Mouse (Mus musculus) E14TG2a.4 (cell line): ENCODE results near the gene Togaram1.

Source experiments
- H3K27me3 ChIP-seq: 2 replicates; pipeline ENCODE4 v1.6.1; 2014; ENCODE audit warnings: low read length, control low read depth; ENCODE audit not compliant: insufficient read depth
- H3K36me3 ChIP-seq: 2 replicates; pipeline ENCODE4 v1.6.1; 2014; ENCODE audit warnings: low read length, control low read depth; ENCODE audit not compliant: insufficient read depth
- H3K4me1 ChIP-seq: replicated peaks from 2 replicates; pipeline ENCODE4 v1.6.1; 2014; ENCODE audit warnings: low read depth, low read length, control low read depth
- H3K4me3 ChIP-seq: replicated peaks from 2 replicates; pipeline ENCODE4 v1.5.1; 2014; ENCODE audit warnings: mild to moderate bottlenecking, low read length
- H3K9me3 ChIP-seq: 2 replicates; pipeline ENCODE4 v1.6.1; 2014; ENCODE audit warnings: low read length, control low read depth
- CTCF ChIP-seq: conservative IDR thresholded peaks from 2 replicates; pipeline ENCODE4 v1.5.1; 2014; ENCODE audit warnings: low read length
- NANOG ChIP-seq: IDR thresholded peaks from 2 replicates; pipeline ENCODE4 v1.6.1; 2014; ENCODE audit warnings: borderline replicate concordance, low read length, mixed read lengths
- POU5F1 ChIP-seq: IDR thresholded peaks from 2 replicates; pipeline ENCODE4 v1.6.1; 2014; ENCODE audit warnings: low read length, borderline replicate concordance

The Togaram1 gene

DNA sequence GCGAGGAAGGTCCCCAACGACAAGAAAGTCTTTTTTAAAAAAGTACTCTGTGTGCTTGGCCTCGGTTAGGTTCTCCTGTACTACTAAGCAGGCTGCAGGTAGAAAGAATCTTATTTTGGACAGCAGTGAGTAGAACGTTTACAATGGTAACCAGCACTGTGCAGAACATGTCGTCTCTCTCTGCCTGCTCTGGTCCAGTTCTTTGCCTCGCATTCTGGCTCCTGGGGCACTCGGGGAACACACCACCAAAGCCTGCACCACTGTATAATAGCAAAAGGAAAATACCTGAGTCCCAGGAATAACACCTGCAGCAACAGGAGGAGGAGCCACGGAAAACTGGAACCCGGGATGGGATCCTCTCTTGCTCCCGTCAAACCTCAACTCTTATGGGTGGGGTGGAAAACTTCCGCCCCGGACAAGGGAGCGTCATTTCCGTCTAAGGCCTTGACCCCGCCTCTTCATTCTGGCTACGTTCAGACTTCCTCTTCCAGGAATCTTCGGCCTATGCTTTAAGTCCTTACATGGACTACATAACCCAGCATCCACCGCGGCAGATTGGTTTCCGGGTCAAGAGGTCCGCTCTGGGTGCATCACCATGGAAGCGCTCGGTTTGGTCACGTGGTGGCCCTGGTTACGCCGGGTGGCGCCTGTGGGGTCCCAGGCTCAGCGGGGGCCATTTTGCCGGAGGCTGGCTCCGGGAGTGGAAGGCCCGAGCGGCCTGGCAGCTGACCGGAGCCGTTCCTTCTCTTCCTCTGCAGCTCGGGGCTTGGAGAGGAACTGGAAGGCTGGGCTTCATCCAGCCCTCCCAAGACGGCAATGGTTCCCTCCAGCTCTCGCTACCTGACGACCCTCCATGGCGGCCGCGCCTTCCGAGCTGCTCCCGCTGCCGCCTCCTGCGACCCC, at the start of gene Togaram1, which contains the start of gene Klhl28:
Gene Togaram1 (plus strand): TSS at position 681 of the 903 bp plus-strand sequence.
Gene Klhl28 (minus strand): TSS at position 411 of the 903 bp plus-strand sequence.
- Histone ChIP-seq H3K27me3 (no peaks in the 10 kb centered on the region), H3K4me3 (peak within 1 kb of the TSS; percentile 95), H3K36me3 (peaks cover 17% of the 10 kb centered on the region), H3K4me1 (peaks cover 24% of the 10 kb centered on the region), H3K9me3 (peaks cover 19% of the 10 kb centered on the region)
- TF ChIP-seq NANOG (no peak), POU5F1 (no peak), CTCF (no peak)

DNA sequence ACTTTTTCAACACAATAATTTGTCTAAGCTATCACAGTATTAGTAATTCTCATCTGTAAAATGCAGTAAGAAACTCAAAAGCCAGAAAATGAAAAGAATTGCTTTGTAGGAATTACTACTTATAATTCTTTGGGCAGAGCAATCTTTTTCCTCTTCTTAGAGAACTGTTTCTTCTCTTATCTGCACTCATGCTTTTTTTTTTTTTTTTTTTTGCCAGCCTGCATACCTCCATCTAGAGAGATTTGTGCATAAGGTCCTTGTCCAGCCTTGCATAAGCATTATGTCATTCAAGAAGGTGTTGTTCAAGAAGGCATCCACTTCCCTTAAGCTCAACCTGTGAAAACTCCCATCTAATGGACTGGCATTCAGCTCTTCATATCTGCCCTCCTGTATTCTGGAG, 48.9 kb upstream of the Togaram1 start:
- Histone ChIP-seq H3K36me3 (no peaks in the 10 kb centered on the region; the same call in 1 of the 2 replicates), H3K4me3 (no peak overlapping the region), H3K9me3 (no peaks in the 10 kb centered on the region), H3K27me3 (peaks cover 5% of the 10 kb centered on the region), H3K4me1 (peaks cover 9% of the 10 kb centered on the region)
- TF ChIP-seq NANOG (no peak), POU5F1 (no peak), CTCF (no peak)

DNA sequence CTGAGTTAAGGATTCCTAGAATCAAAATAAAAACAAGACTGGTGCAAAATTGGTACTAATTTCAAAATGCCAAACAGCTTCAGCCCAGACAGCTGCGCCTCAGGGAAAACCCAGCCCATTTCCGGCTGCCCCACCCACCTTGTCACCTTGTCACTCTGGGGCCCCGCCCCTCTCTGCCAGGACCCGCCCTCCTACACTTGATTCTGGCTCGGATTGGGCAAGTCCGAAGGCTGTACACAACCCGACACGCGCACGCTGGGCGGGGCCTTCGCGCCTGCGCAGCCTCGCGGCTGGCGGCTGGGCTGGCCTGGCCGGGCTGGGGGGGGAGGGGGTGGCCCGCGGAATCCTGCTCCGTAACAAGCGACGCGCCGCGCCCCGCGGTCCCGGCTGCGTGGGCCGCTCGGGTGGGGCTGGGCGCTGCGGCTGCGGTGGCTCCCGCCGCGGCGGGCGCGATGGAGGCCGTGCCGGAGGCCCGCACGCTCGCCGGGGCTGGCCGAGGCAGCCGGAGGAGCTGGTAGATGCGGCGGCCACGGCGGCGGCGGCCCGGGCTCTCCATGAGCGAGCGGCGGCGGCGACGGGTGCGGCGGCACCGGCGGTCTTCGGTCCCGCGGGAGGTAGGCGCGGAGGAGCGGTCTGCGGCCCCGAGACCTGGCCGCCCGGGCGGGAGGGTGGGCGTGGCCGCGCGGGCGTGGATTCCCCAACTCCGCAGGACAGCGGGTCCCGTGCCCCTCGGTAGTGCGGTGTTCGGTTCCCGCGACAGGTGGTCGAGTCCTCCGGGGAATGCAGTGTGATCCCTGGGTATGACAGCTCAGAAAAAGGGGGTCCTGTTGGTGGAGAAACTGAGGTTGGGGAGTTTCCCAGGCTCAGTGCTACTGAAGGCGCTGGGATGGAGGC, 47.8 kb upstream of the Togaram1 start, which contains the start of gene Gm527:
Gene Gm527 (plus strand): TSS at position 329 of the 894 bp plus-strand sequence.
- Histone ChIP-seq H3K36me3 (peaks cover 3% of the 10 kb centered on the region), H3K9me3 (no peaks in the 10 kb centered on the region), H3K4me1 (peaks cover 9% of the 10 kb centered on the region), H3K27me3 (peaks cover 5% of the 10 kb centered on the region), H3K4me3 (peak within 1 kb of the TSS; percentile 82)
- TF ChIP-seq CTCF = no peak
- TF ChIP-seq POU5F1 = no peak
- no peak for TF ChIP-seq NANOG

DNA sequence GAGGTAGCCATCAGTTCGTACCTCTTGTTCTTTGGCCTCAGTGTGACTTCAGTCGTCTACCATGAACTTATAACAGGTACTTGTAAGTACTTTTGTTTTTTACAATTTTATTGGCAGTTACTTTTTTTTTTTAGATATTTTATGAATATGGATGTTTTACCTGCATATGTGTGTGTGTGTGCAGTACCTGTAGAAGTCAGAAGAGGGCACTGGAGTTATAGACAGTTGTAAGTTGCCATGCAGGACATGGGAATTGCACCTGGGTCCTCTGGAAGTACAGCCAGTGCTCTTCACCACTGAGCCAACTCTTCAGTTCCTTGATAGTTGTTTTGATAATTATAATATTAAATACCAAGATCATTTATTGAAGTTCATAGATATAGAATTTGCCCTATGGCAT, 28.1 kb upstream of the Togaram1 start:
- Histone ChIP-seq H3K36me3 (no peaks in the 10 kb centered on the region), H3K9me3 (no peaks in the 10 kb centered on the region), H3K4me1 (no peaks in the 10 kb centered on the region), H3K4me3 (no peak overlapping the region), H3K27me3 (no peaks in the 10 kb centered on the region; the same call in 1 of the 2 replicates)
- TF ChIP-seq NANOG (no peak), CTCF (peak; percentile 48)

DNA sequence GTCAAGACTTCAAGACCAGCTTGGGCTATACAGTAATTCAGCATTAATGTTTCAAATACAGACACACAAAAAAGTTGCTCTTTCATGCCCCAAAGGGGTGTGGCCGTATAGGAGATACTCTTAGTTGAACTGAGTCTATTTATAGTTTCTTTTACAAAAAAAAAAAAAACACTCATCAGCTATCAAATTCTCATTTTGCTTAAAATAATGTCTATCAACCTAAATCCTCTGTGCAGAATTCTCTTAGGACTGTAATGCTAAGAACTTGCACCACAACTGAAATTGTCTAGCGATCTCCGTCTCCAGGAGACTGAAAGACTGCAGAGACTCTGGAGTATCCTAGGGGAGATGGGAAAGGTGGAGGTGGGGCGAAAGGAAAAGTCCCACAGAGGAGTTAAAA, 1.0 kb upstream of the Togaram1 start:
- Histone ChIP-seq H3K27me3 (no peaks in the 10 kb centered on the region), H3K4me1 (peaks cover 22% of the 10 kb centered on the region), H3K4me3 (peak overlapping the region; percentile 95), H3K36me3 (peaks cover 16% of the 10 kb centered on the region), H3K9me3 (peaks cover 19% of the 10 kb centered on the region)
- TF ChIP-seq CTCF (no peak), NANOG (no peak), POU5F1 (no peak)

DNA sequence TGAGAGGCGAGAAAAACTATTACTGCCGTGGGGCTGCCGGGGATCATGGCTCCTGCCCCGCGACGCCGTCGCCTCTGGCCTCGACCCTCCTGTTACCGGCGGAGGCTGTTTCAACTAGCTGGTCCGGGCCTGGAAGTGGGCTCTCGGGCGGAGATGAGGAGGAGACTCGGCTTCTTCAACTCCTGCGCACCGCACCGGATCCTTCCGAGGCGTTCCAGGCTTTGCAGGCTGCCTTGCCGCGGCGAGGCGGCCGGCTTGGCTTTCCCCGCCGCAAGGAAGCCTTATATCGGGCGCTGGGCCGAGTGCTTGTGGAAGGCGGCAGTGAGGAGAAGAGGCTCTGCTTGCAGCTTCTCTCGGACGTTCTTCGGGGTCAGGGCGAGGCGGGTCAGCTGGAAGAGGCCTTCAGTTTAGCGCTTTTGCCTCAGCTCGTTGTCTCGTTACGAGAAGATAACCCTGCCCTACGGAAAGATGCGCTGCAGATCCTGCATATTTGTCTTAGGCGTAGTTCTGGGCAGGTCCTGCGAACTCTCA, 562 bp downstream of the Togaram1 start:
- peaks cover 25% of the 10 kb centered on the region for H3K36me3 ChIP-seq
- H3K27me3 ChIP-seq = no peaks in the 10 kb centered on the region
- H3K4me1 ChIP-seq = peaks cover 31% of the 10 kb centered on the region
- peaks cover 19% of the 10 kb centered on the region for H3K9me3 ChIP-seq
- peak overlapping the region; percentile 95 for H3K4me3 ChIP-seq
- TF ChIP-seq NANOG (no peak), POU5F1 (no peak), CTCF (no peak)

DNA sequence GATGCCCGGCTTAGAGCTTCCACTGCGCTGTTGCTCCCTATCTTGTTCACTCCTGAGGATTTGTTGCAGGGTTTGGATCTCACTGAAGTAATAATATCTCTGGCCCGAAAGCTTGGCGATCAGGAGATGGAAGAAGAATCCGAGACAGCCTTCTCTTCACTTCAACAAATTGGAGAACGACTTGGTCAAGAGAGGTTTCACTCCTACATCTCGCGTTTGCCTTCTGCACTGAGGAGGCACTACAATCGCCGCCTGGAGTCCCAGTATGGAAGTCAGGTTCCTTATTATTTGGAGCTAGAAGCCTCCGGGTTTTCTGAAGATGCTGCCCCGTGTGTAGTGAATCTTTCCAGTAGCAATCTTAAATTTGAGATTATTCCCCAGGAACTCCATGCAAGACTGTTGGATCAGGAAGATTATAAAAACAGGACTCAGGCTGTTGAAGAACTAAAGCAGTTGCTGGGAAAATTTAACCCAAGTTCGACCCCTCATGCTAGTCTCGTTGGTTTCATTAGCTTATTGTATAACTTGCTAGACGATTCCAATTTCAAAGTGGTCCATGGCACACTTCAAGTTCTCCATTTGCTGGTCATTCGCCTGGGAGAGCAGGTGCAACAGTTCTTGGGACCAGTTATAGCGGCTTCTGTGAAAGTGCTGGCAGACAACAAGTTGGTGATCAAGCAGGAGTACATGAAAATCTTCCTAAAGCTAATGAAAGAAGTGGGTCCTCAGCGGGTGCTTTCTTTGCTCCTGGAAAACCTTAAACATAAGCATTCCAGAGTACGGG, 1.2 kb downstream of the Togaram1 start:
- TF ChIP-seq POU5F1 (no peak), CTCF (no peak), NANOG (no peak)
- H3K4me3 ChIP-seq = peak overlapping the region; percentile 95
- peaks cover 19% of the 10 kb centered on the region for H3K9me3 ChIP-seq
- H3K36me3 ChIP-seq = peaks cover 28% of the 10 kb centered on the region
- H3K4me1 ChIP-seq = peaks cover 31% of the 10 kb centered on the region
- no peaks in the 10 kb centered on the region for H3K27me3 ChIP-seq

DNA sequence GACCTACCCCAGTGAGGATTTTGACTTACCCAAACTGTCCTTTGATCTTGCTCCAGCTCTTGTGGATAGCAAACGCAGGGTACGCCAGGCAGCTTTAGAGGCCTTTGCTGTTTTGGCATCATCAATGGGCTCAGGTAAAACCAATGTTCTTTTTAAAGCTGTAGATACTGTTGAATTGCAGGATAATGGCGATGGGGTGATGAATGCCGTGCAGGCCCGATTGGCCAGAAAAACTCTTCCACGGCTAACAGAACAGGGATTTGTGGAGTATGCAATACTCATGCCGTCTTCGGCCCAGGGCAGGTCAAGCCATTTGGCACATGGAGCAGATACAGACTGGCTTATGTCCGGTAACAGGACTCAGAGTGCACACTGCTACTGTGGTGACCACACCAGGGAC, 1.9 kb downstream of the Togaram1 start:
- Histone ChIP-seq H3K36me3 (peaks cover 28% of the 10 kb centered on the region), H3K4me1 (peaks cover 31% of the 10 kb centered on the region), H3K4me3 (peak overlapping the region; percentile 95), H3K9me3 (peaks cover 19% of the 10 kb centered on the region), H3K27me3 (no peaks in the 10 kb centered on the region)
- TF ChIP-seq CTCF = no peak
- no peak for TF ChIP-seq POU5F1
- no peak for TF ChIP-seq NANOG
